Mouse (Mus musculus) frontal cortex, postnatal 36 days (tissue): ENCODE measurements at regions not wholly inside any gene's neighbourhood (a gene's known extent, or its start where the extent isn't known, plus 50 kb on each side); places are given as distances from the start of the nearest gene placed in this dataset.

ENCODE experiments used
- DNase-seq, 2 experiments: peaks; one replicate each; pipeline ENCODE4 v3.0.0; 2022; ENCODE audit warnings: low spot score in 2 of 2

- DNase-seq, result no peak
Observed at GRCm38 (mm10) chr6:94413987-94414360, 86.2 kb upstream of the Slc25a26 start.

GRCm38 (mm10) chr6:94413297-94413986 is 86.7 kb upstream of the Slc25a26 start:
- DNase-seq, result peak; percentile 28 to 42

- no peak for DNase-seq
Observed at GRCm38 (mm10) chr6:94412341-94412740, 87.8 kb upstream of the Slc25a26 start.

GRCm38 (mm10) chr6:94410480-94410879 is 89.7 kb upstream of the Slc25a26 start:
- no peak for DNase-seq

GRCm38 (mm10) chr6:94408996-94409395 is 91.1 kb upstream of the Slc25a26 start:
- DNase-seq, result no peak

GRCm38 (mm10) chr6:94407751-94408150 is 92.4 kb upstream of the Slc25a26 start:
- DNase-seq, result no peak

GRCm38 (mm10) chr6:94405371-94406076 is 94.6 kb upstream of the Slc25a26 start:
- peak; percentile 58 to 60 for DNase-seq

- DNase-seq, result no peak
Observed at GRCm38 (mm10) chr6:94401617-94402481, 98.3 kb upstream of the Slc25a26 start.

- DNase-seq, result peak in 1 of 2 experiments; percentile 31
Observed at GRCm38 (mm10) chr6:94401061-94401591, 99.0 kb upstream of the Slc25a26 start.

- peak; percentile 19 to 23 for DNase-seq
Observed at GRCm38 (mm10) chr6:94400471-94401051, 99.6 kb upstream of the Slc25a26 start.

- DNase-seq, result no peak
Observed at GRCm38 (mm10) chr6:94391134-94391533, 107.4 kb upstream of the Magi1 start.

- DNase-seq, result no peak
Observed at GRCm38 (mm10) chr6:94390403-94390802, 106.7 kb upstream of the Magi1 start.

GRCm38 (mm10) chr6:94389716-94390115 is 106.0 kb upstream of the Magi1 start:
- no peak for DNase-seq

GRCm38 (mm10) chr6:94387648-94388047 is 103.9 kb upstream of the Magi1 start:
- no peak for DNase-seq

GRCm38 (mm10) chr6:94385531-94385930 is 101.8 kb upstream of the Magi1 start:
- no peak for DNase-seq

- no peak for DNase-seq
Observed at GRCm38 (mm10) chr6:94369991-94370390, 86.3 kb upstream of the Magi1 start.

- peak in 1 of 2 experiments; percentile 31 for DNase-seq
Observed at GRCm38 (mm10) chr6:94363951-94364350, 80.2 kb upstream of the Magi1 start.

GRCm38 (mm10) chr6:94362626-94363025 is 78.9 kb upstream of the Magi1 start:
- DNase-seq, result no peak

- DNase-seq, result no peak
Observed at GRCm38 (mm10) chr6:94357568-94357967, 73.9 kb upstream of the Magi1 start.

- no peak for DNase-seq
Observed at GRCm38 (mm10) chr6:94354451-94355095, 70.9 kb upstream of the Magi1 start.

- no peak for DNase-seq
Observed at GRCm38 (mm10) chr6:94344296-94344695, 60.6 kb upstream of the Magi1 start.
